Mouse (Mus musculus): ENCODE data around the gene Vti1a. TPM values are rescaled to one million over a fixed set of nuclear protein-coding genes. Genes with fewer than 3 reads are reported as not detected.

The Vti1a gene
- polyA plus RNA-seq, 1 experiment = 35.0 TPM

DNA sequence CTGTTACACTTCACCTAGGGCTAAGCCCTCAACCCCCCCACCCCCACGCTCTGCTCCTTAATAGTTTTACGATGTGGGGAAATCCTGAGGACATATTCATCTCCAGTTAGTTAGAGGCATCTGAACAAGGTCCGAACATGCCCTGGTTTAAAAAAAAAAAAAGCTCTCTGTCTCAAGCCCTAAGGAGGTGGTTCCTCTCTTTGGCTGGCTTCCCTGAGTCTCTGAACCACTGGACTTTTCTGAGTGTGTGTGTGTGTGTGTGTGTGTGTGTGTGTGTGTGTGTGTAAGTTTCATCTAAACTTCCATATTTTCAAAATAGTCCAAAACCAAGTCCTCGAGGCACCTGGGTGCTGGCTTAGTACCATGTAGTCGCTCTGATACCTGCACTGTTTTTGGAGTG lies 192.9 kb downstream of the Vti1a start:
- H3K27ac ChIP-seq (ENCODE audit: insufficient read depth, low read length) = no peak overlapping the region
- H3K4me3 ChIP-seq (replicated peaks; ENCODE audit: insufficient read depth, low read depth, low read length) = no peak overlapping the region
- H3K27me3 ChIP-seq (ENCODE audit: control insufficient read depth, insufficient read depth, low read length) = no peaks in the 10 kb centered on the region
- no peak for DNase-seq
- H3K4me1 ChIP-seq (ENCODE audit: control insufficient read depth, insufficient read depth, low read length) = no peaks in the 10 kb centered on the region
- WGBS = 87% methylated on average over 5 of the region's 5 CpGs
- TF ChIP-seq CTCF (IDR thresholded peaks at IDR 0.05; ENCODE audit: borderline replicate concordance, insufficient read depth, low read depth, low read length) = no peak
- no peak for TF ChIP-seq POLR2A (IDR thresholded peaks at IDR 0.05; ENCODE audit: borderline replicate concordance, insufficient read depth, low read length)

GRCm38 (mm10) chr19:55509618-55510017 lies 193.5 kb downstream of the Vti1a start:
- TF ChIP-seq POLR2A (IDR thresholded peaks at IDR 0.05; ENCODE audit: borderline replicate concordance, insufficient read depth, low read length) = no peak
- no peak for TF ChIP-seq CTCF (IDR thresholded peaks at IDR 0.05; ENCODE audit: borderline replicate concordance, insufficient read depth, low read depth, low read length)
- no peaks in the 10 kb centered on the region for H3K27me3 ChIP-seq (ENCODE audit: control insufficient read depth, insufficient read depth, low read length)

DNA sequence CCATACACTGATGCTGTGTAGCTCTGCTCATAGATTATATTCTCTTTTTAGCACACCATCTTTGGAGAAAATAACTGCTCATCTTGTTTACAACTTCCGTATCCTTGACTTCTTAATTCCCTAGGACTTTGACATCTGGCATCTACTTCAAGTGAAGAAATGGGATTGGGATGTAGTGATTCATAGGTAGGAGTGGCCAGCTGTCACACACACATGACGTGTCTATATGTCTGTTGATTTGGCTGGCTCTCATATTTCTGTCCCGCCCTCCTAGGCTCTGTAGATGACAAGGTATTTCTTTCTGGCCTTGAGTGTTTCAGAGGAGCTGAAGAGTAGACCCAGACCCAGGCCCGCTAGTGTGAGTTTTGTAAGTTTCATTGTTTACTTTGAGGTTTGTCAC lies 197.8 kb downstream of the Vti1a start:
- 93% methylated on average over 4 of the region's 4 CpGs for WGBS
- no peak for TF ChIP-seq POLR2A (IDR thresholded peaks at IDR 0.05; ENCODE audit: borderline replicate concordance, insufficient read depth, low read length)
- TF ChIP-seq CTCF (IDR thresholded peaks at IDR 0.05; ENCODE audit: borderline replicate concordance, insufficient read depth, low read depth, low read length) = no peak
- no peak overlapping the region for H3K27ac ChIP-seq (ENCODE audit: insufficient read depth, low read length)

More at GRCm38 (mm10) chr19:55509618-55510017, 193.5 kb downstream of the Vti1a start:
- WGBS = 55% methylated on average over 8 of the region's 8 CpGs
- Histone ChIP-seq H3K4me1 (ENCODE audit: control insufficient read depth, insufficient read depth, low read length) (no peaks in the 10 kb centered on the region), H3K4me3 (replicated peaks; ENCODE audit: insufficient read depth, low read depth, low read length) (no peak overlapping the region), H3K27ac (ENCODE audit: insufficient read depth, low read length) (no peak overlapping the region)
- DNase-seq = no peak

GRCm38 (mm10) chr19:55520236-55520635 lies 204.1 kb downstream of the Vti1a start:
- DNase-seq = no peak
- Histone ChIP-seq H3K27me3 (ENCODE audit: control insufficient read depth, insufficient read depth, low read length) (no peaks in the 10 kb centered on the region), H3K4me1 (ENCODE audit: control insufficient read depth, insufficient read depth, low read length) (no peaks in the 10 kb centered on the region), H3K4me3 (replicated peaks; ENCODE audit: insufficient read depth, low read depth, low read length) (no peak overlapping the region), H3K27ac (ENCODE audit: insufficient read depth, low read length) (no peak overlapping the region)
- WGBS = 81% methylated on average over 2 of the region's 2 CpGs
- no peak for TF ChIP-seq CTCF (IDR thresholded peaks at IDR 0.05; ENCODE audit: borderline replicate concordance, insufficient read depth, low read depth, low read length)
- TF ChIP-seq POLR2A (IDR thresholded peaks at IDR 0.05; ENCODE audit: borderline replicate concordance, insufficient read depth, low read length) = no peak

More for the DNA sequence above, 197.8 kb downstream of the Vti1a start:
- Histone ChIP-seq H3K4me1 (ENCODE audit: control insufficient read depth, insufficient read depth, low read length) (no peaks in the 10 kb centered on the region), H3K27me3 (ENCODE audit: control insufficient read depth, insufficient read depth, low read length) (no peaks in the 10 kb centered on the region), H3K4me3 (replicated peaks; ENCODE audit: insufficient read depth, low read depth, low read length) (no peak overlapping the region)
- no peak for DNase-seq

DNA sequence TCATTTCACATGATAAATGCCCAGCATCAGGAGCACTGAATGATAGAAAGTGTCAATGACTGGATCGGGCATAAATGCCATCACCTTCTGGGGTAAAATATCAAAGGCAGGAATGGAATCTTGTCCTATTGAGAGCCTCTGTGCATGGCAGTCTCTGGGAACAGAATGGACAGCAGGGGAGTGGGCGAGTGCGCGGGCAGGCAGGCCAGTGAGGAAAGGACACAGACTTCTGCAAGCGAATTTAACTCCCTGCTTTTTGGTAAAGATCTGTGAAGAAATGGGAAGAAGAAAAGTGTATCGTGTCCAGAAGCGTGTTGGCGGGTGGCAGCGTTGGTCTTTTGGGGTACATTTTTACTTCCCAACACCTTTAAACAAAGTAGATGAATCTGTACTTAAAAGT lies 207.2 kb downstream of the Vti1a start:
- no peak for DNase-seq
- Histone ChIP-seq H3K27me3 (ENCODE audit: control insufficient read depth, insufficient read depth, low read length) (no peaks in the 10 kb centered on the region), H3K4me1 (ENCODE audit: control insufficient read depth, insufficient read depth, low read length) (no peaks in the 10 kb centered on the region), H3K4me3 (replicated peaks; ENCODE audit: insufficient read depth, low read depth, low read length) (no peak overlapping the region), H3K27ac (ENCODE audit: insufficient read depth, low read length) (no peak overlapping the region)
- TF ChIP-seq POLR2A (IDR thresholded peaks at IDR 0.05; ENCODE audit: borderline replicate concordance, insufficient read depth, low read length) (no peak), CTCF (IDR thresholded peaks at IDR 0.05; ENCODE audit: borderline replicate concordance, insufficient read depth, low read depth, low read length) (no peak)
- WGBS = 90% methylated on average over 9 of the region's 9 CpGs

- no peaks in the 10 kb centered on the region for H3K4me1 ChIP-seq (ENCODE audit: control insufficient read depth, insufficient read depth, low read length)
- 91% methylated on average over 7 of the region's 7 CpGs for WGBS
- no peak for DNase-seq
- no peaks in the 10 kb centered on the region for H3K27me3 ChIP-seq (ENCODE audit: control insufficient read depth, insufficient read depth, low read length)
- H3K4me3 ChIP-seq (replicated peaks; ENCODE audit: insufficient read depth, low read depth, low read length) = no peak overlapping the region
- no peak overlapping the region for H3K27ac ChIP-seq (ENCODE audit: insufficient read depth, low read length)
- TF ChIP-seq POLR2A (IDR thresholded peaks at IDR 0.05; ENCODE audit: borderline replicate concordance, insufficient read depth, low read length) = no peak
- no peak for TF ChIP-seq CTCF (IDR thresholded peaks at IDR 0.05; ENCODE audit: borderline replicate concordance, insufficient read depth, low read depth, low read length)
Observed at GRCm38 (mm10) chr19:55524385-55524784, 208.3 kb downstream of the Vti1a start.

DNA sequence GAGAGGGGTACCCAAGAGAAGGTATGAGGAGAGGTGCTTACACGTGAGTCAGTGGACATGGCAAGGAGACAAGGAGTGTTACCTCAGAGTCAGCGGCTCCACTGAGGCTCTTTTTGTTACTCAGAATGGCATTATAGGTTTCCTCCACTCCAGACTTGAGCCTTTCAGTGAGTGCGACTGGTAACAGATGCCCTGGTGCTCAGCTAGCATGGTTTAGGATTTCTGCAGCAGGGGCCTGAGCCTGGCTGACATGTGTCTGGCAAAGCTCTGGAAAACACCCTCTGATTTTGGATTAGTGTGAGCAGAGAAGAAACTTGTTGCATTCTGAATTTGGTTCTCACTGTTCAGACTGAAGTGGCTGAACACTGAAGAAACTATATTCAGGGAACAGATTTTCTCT lies 209.0 kb downstream of the Vti1a start:
- 52% methylated on average over 3 of the region's 3 CpGs for WGBS
- Histone ChIP-seq H3K4me3 (replicated peaks; ENCODE audit: insufficient read depth, low read depth, low read length) (no peak overlapping the region), H3K27ac (ENCODE audit: insufficient read depth, low read length) (no peak overlapping the region), H3K4me1 (ENCODE audit: control insufficient read depth, insufficient read depth, low read length) (no peaks in the 10 kb centered on the region), H3K27me3 (ENCODE audit: control insufficient read depth, insufficient read depth, low read length) (no peaks in the 10 kb centered on the region)
- no peak for DNase-seq
- no peak for TF ChIP-seq CTCF (IDR thresholded peaks at IDR 0.05; ENCODE audit: borderline replicate concordance, insufficient read depth, low read depth, low read length)
- TF ChIP-seq POLR2A (IDR thresholded peaks at IDR 0.05; ENCODE audit: borderline replicate concordance, insufficient read depth, low read length) = no peak

GRCm38 (mm10) chr19:55526717-55527235 lies 210.7 kb downstream of the Vti1a start:
- Histone ChIP-seq H3K4me1 (ENCODE audit: control insufficient read depth, insufficient read depth, low read length) (no peaks in the 10 kb centered on the region), H3K27me3 (ENCODE audit: control insufficient read depth, insufficient read depth, low read length) (no peaks in the 10 kb centered on the region), H3K27ac (ENCODE audit: insufficient read depth, low read length) (no peak overlapping the region), H3K4me3 (replicated peaks; ENCODE audit: insufficient read depth, low read depth, low read length) (no peak overlapping the region)
- 74% methylated on average over 2 of the region's 2 CpGs for WGBS
- no peak for DNase-seq
- TF ChIP-seq CTCF (IDR thresholded peaks at IDR 0.05; ENCODE audit: borderline replicate concordance, insufficient read depth, low read depth, low read length) (no peak), POLR2A (IDR thresholded peaks at IDR 0.05; ENCODE audit: borderline replicate concordance, insufficient read depth, low read length) (no peak)
